Mouse (Mus musculus): ENCODE results near the gene Arhgef5. TPM values are rescaled to one million over a fixed set of nuclear protein-coding genes. Genes with fewer than 3 reads are reported as not detected.

Gene Arhgef5
- polyA plus RNA-seq, 1 experiment from 2014 or later: 2.6 TPM

DNA sequence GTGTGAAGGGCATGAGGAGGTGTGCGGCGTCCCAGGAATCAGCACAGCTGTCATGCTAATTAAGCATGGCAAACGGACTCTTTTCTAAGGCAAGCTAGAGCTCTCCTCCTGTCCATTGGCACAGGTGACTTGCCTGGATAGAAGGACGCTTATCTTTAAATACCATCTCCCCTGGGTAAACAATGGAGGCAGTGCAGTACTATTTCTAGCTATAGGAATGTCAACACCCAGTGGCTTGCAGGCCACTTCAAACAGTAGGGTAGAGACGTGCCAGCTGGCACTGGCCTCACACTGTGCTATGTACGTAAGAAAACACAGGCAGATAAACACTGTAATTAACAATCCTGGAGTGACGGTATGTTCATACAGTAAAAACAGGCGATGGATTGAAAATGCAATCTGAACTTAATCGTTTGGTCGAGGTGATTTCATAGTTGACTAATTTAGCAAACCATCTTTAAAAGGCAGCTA lies 72.1 kb downstream of the Arhgef5 start:
- 41% methylated on average over 10 of the region's 10 CpGs for WGBS
- Histone ChIP-seq H3K9ac (no peak overlapping the region), H3K27ac (replicated peaks) (0 out of 2 replicates have a peak overlapping the region, but pooled peaks have one; percentile 42), H3K4me2 (no peak overlapping the region), H3K9me3 (no peaks in the 10 kb centered on the region), H3K4me1 (replicated peaks) (peaks cover 8% of the 10 kb centered on the region; the same call in 1 of the 2 replicates), H3K36me3 (no peaks in the 10 kb centered on the region), H3K27me3 (no peaks in the 10 kb centered on the region), H3K4me3 (no peak overlapping the region)
- peak; percentile 72; the same call in 1 of the 2 replicates for ATAC-seq (ENCODE audit: low read depth)

DNA sequence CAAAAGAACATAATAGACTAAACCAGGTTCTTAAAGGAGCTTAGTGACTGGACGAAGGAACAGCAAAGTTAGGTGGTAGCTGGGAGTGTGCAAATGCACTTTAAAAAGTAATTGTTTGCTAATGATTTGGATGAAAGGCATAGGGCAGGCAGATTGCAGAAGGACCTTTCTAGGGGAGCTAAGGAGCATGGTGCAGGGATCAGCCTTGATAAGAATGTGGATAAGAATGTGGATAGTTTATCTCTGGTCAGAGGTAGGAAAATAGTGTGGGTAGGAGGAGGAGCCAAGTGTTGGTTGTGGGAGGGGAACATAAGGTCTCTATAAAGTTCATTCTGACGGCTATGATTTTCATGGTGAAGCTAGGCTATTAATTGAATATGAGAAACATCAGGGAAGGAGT lies 73.4 kb downstream of the Arhgef5 start:
- H3K36me3 ChIP-seq: no peaks in the 10 kb centered on the region
- no peak for ATAC-seq (ENCODE audit: low read depth)
- H3K4me2 ChIP-seq: no peak overlapping the region
- H3K27ac ChIP-seq (replicated peaks): no peak overlapping the region
- H3K9ac ChIP-seq: no peak overlapping the region
- H3K4me3 ChIP-seq: no peak overlapping the region
- WGBS: 83% methylated on average over 2 of the region's 2 CpGs
- H3K9me3 ChIP-seq: no peaks in the 10 kb centered on the region
- no peaks in the 10 kb centered on the region for H3K27me3 ChIP-seq
- H3K4me1 ChIP-seq (replicated peaks): peaks cover 8% of the 10 kb centered on the region; the same call in 1 of the 2 replicates

Other genes with a start within 250 kb of the Arhgef5 start
- not detected in 2 replicates for gene Olfr441, start 159.2 kb upstream of the Arhgef5 start, polyA plus RNA-seq (2015; fragmentation: Nextera tagmentation; extraction: Ambion mirVana)
- not detected in 2 replicates for gene Olfr237-ps1, start 119.0 kb upstream of the Arhgef5 start, polyA plus RNA-seq (2015; fragmentation: Nextera tagmentation; extraction: Ambion mirVana)
- not detected in 2 replicates for gene Olfr437, start 102.3 kb upstream of the Arhgef5 start, polyA plus RNA-seq (2015; fragmentation: Nextera tagmentation; extraction: Ambion mirVana)
- gene Olfr13, start 93.4 kb upstream of the Arhgef5 start, polyA plus RNA-seq (2015; fragmentation: Nextera tagmentation; extraction: Ambion mirVana): not detected in 2 replicates
- gene Olfr435, start 68.4 kb upstream of the Arhgef5 start, polyA plus RNA-seq (2015; fragmentation: Nextera tagmentation; extraction: Ambion mirVana): not detected in 2 replicates
- gene Olfr434, start 52.6 kb upstream of the Arhgef5 start, polyA plus RNA-seq (2015; fragmentation: Nextera tagmentation; extraction: Ambion mirVana): not detected in 2 replicates
- not detected in 2 replicates for gene Olfr47, start 34.1 kb upstream of the Arhgef5 start, polyA plus RNA-seq (2015; fragmentation: Nextera tagmentation; extraction: Ambion mirVana)
- not detected in 2 replicates for gene Nobox, start 44.0 kb downstream of the Arhgef5 start, polyA plus RNA-seq (2015; fragmentation: Nextera tagmentation; extraction: Ambion mirVana)